Mouse (Mus musculus): ENCODE data around the gene Bmi1.

GRCm38 (mm10) chr2:18695163-18695562 is 18.3 kb downstream of the Bmi1 start:
- TF ChIP-seq CHD2 (IDR thresholded peaks at IDR 0.05; ENCODE audit: low read depth, low read length) (no peak), HCFC1 (IDR thresholded peaks at IDR 0.05; ENCODE audit: borderline replicate concordance, insufficient read depth, low read length) (no peak)

All from ES-E14 (cell line).